Mouse (Mus musculus) liver, embryonic 14.5 days (tissue): ENCODE data around the gene Matn3.

Experiments used
- CTCF ChIP-seq: IDR thresholded peaks from 2 replicates; pipeline ENCODE4 v1.5.1; 2016; ENCODE audit warnings: antibody characterized with exemption, low read depth, control low read depth
- EP300 ChIP-seq: IDR thresholded peaks from 2 replicates; pipeline ENCODE4 v1.6.1; 2016; ENCODE audit warnings: antibody characterized with exemption, low read depth

DNA sequence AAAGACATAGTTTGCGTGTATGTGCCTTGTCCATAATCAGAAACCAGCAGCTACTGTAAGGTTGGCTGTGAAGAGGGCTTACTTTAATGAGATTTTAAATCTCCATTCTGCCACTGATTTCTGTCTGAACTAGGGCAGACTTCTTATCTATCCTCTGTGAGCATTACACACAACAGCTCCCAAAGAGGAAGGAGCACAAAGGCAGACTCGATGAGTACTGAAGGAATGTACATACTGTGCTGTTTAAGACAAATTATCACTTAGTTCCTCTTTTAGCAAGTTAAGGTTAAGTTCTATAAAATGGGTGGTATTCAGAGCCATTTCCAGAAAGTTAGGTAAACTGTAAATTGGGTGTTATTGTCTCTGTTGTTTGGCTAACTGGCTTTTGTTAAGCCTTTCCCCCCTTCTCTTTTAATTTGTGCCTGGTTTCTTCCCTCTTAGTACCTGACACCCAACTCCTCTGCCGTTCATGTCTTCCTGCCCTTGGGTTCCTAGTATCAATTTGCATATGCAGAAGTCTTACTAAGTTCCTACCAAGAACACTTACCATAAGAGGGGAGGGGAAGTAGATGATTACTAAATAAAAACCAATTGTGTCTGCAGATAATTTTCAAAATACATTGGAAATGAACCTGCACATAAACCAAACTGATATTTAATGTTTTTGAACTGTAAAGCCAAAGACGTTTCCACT, 5.9 kb upstream of the Matn3 start:
- TF ChIP-seq CTCF (no peak), EP300 (no peak)
